Mouse (Mus musculus) Muller cell, postnatal 12 days (primary cell): ENCODE results near the gene Asic4.

ENCODE experiments used
- DNase-seq: peaks from one replicate; pipeline ENCODE4 v3.0.0-alpha.2; 2015; ENCODE audit errors: inconsistent ontology term

Asic4 gene

GRCm38 (mm10) chr1:75502945-75503650 lies 52.9 kb downstream of the Asic4 start:
- no peak for DNase-seq

GRCm38 (mm10) chr1:75503651-75503980 lies 53.4 kb downstream of the Asic4 start:
- DNase-seq = no peak

- no peak for DNase-seq
Observed at GRCm38 (mm10) chr1:75504256-75505045, 54.2 kb downstream of the Asic4 start.

- peak; percentile 68 for DNase-seq
Observed at GRCm38 (mm10) chr1:75505159-75505955, 55.1 kb downstream of the Asic4 start.

- DNase-seq = peak; percentile 79
Observed at GRCm38 (mm10) chr1:75505956-75506831, 56.0 kb downstream of the Asic4 start, which contains the start of gene Obsl1. Gene Obsl1, minus strand, starts transcription at chr1:75506452.

GRCm38 (mm10) chr1:75507006-75507405 lies 56.8 kb downstream of the Asic4 start, which contains the start of gene Inha:
Gene Inha, plus strand, starts transcription at chr1:75507077.
- DNase-seq = no peak

GRCm38 (mm10) chr1:75509586-75509985 lies 59.4 kb downstream of the Asic4 start:
- no peak for DNase-seq

GRCm38 (mm10) chr1:75510154-75510553 lies 59.9 kb downstream of the Asic4 start:
- no peak for DNase-seq

- no peak for DNase-seq
Observed at GRCm38 (mm10) chr1:75511437-75512210, 61.4 kb downstream of the Asic4 start.

GRCm38 (mm10) chr1:75512550-75512949 lies 62.3 kb downstream of the Asic4 start:
- no peak for DNase-seq

- DNase-seq = no peak
Observed at GRCm38 (mm10) chr1:75516703-75517380, 66.6 kb downstream of the Asic4 start.

GRCm38 (mm10) chr1:75517984-75518383 lies 67.7 kb downstream of the Asic4 start:
- no peak for DNase-seq

GRCm38 (mm10) chr1:75518427-75518826 lies 68.2 kb downstream of the Asic4 start:
- DNase-seq = no peak

- no peak for DNase-seq
Observed at GRCm38 (mm10) chr1:75519576-75519975, 69.3 kb downstream of the Asic4 start.

- DNase-seq = peak; percentile 93
Observed at GRCm38 (mm10) chr1:75521321-75522031, 71.2 kb downstream of the Asic4 start, which contains the start of gene Stk11ip. Gene Stk11ip, plus strand, starts transcription at chr1:75521529.
